Mouse (Mus musculus) liver, postnatal 0 days (tissue): ENCODE data around the gene Gpr3. TPM values are rescaled to one million over a fixed set of nuclear protein-coding genes. Genes with fewer than 3 reads are reported as not detected.

ENCODE experiments used
- ATAC-seq: fragments of 200-750 bp; cut with Nextera tagmentation; 2 replicates; pipeline ENCODE4 v1.8.0; 2017; ENCODE audit warnings: mild to moderate bottlenecking, moderate library complexity
- DNase-seq: peaks from one replicate; pipeline ENCODE4 v3.0.0-alpha.2; 2016
- H3K27ac ChIP-seq: fragments of 300-500 bp; sonication (generic); 2 replicates; pipeline ENCODE4 v1.5.1; 2014; ENCODE audit warnings: antibody characterized with exemption, moderate library complexity, mild to moderate bottlenecking, low read depth
- H3K27me3 ChIP-seq: fragments of 300-500 bp; sonication (generic); 2 replicates; pipeline ENCODE4 v1.6.1; 2014; ENCODE audit warnings: low read length, control low read depth, mixed read lengths; ENCODE audit not compliant: insufficient read depth
- H3K36me3 ChIP-seq: fragments of 300-500 bp; sonication (generic); replicated peaks from 2 replicates; pipeline ENCODE4 v1.6.1; 2014; ENCODE audit warnings: mild to moderate bottlenecking, control low read depth, low read length, moderate library complexity, mixed read lengths; ENCODE audit not compliant: insufficient read depth
- H3K4me1 ChIP-seq: fragments of 300-500 bp; sonication (generic); 2 replicates; pipeline ENCODE4 v1.6.1; 2014; ENCODE audit warnings: antibody characterized with exemption, mild to moderate bottlenecking, control low read depth; ENCODE audit not compliant: insufficient read depth
- H3K4me2 ChIP-seq: fragments of 300-500 bp; sonication (generic); 2 replicates; pipeline ENCODE4 v1.6.1; 2014; ENCODE audit warnings: low read depth, mild to moderate bottlenecking, low read length, moderate library complexity, mixed read lengths
- H3K4me3 ChIP-seq: fragments of 300-500 bp; sonication (generic); 2 replicates; pipeline ENCODE4 v1.5.1; 2014; ENCODE audit warnings: low read depth, low read length
- H3K9ac ChIP-seq: fragments of 300-500 bp; sonication (generic); replicated peaks from 2 replicates; pipeline ENCODE4 v1.6.1; 2014; ENCODE audit warnings: mild to moderate bottlenecking, moderate library complexity
- H3K9me3 ChIP-seq: fragments of 300-500 bp; sonication (generic); 2 replicates; pipeline ENCODE4 v1.6.1; 2016; ENCODE audit warnings: mild to moderate bottlenecking, control low read depth, low read length, mixed read lengths
- CTCF ChIP-seq: sonication (generic); IDR thresholded peaks from 2 replicates; pipeline ENCODE4 v1.5.1; 2016; ENCODE audit warnings: antibody characterized with exemption, low read depth
- EP300 ChIP-seq: IDR thresholded peaks from 2 replicates; pipeline ENCODE4 v1.6.1; 2016; ENCODE audit warnings: antibody characterized with exemption, low read depth, mild to moderate bottlenecking
- WGBS: fragments of 180-500 bp; shearing (Covaris S2); extraction: QIAGEN DNeasy Blood & Tissue Kit; methylation state at CpG from one replicate; pipeline ENCODE4 v1.1.7; 2014; ENCODE audit not compliant: insufficient replicate concordance; 5-methylcytosine and 5-hydroxymethylcytosine counted together
- polyA plus RNA-seq: library from polyadenylated mRNA; unstranded; fragments of >200 nt; fragmentation: Nextera tagmentation; extraction: Ambion mirVana; gene quantifications from 2 replicates; pipeline ENCODE4 v1.2.1, GENCODE M21; 2015

Gene Gpr3
- polyA plus RNA-seq, 1 experiment from 2014 or later, result not detected

DNA sequence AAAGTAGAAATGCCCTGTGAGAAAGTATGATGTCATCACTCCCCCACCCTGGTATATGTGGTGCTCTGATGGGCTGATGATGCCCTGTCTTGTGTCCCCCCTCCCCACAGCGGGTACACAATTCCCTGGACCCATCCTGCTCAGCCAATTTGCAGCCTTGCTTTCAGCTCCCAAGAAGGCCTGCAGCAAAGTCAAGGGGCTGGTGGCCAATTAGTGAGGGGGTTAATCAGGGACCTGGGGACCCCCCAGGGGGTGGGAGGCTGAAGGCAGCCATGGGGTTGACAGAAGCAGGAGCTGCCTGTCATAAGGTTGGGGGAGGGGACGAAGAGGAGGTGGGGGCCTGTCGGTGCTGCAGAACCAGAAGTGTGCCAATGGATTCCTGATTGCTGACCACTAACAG lies 8.7 kb downstream of the Gpr3 start:
- H3K27ac ChIP-seq, result no peak overlapping the region
- no peak for TF ChIP-seq CTCF
- no peak for TF ChIP-seq EP300
- peaks cover 16% of the 10 kb centered on the region for H3K4me1 ChIP-seq
- H3K36me3 ChIP-seq, result no peaks in the 10 kb centered on the region
- no peak overlapping the region for H3K4me3 ChIP-seq
- no peak overlapping the region for H3K9ac ChIP-seq
- no peak for DNase-seq
- H3K27me3 ChIP-seq, result 0 out of 2 replicates have a peak, but pooled peaks cover 2% of the 10 kb centered on the region
- H3K4me2 ChIP-seq, result no peak overlapping the region
- no peaks in the 10 kb centered on the region for H3K9me3 ChIP-seq
- no peak for ATAC-seq
- 50% methylated on average over 3 of the region's 3 CpGs for WGBS

DNA sequence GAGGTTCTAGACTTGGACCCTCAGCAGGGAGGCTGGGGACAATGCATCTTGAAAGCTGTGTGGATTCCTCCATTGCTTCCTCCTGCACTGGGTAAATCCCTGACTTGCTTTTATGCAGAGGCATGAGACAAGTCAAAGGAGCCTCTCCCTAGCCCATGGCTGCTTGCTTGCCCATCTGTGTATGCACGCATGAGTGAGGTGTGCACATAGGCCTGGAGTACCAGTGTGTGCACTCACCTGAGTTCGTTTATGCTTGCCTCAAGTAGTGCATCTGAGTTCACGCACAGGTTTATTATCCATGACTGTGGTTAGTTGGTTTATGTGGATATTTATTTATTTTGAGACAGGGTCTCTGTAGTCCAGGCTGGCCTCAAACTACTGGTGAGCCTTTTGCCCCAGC lies 10.1 kb downstream of the Gpr3 start:
- DNase-seq (no peak), ATAC-seq (no peak)
- no peak overlapping the region for H3K9ac ChIP-seq
- 84% methylated on average over 3 of the region's 3 CpGs for WGBS
- no peaks in the 10 kb centered on the region for H3K9me3 ChIP-seq
- 0 out of 2 replicates have a peak, but pooled peaks cover 2% of the 10 kb centered on the region for H3K36me3 ChIP-seq
- H3K4me3 ChIP-seq, result no peak overlapping the region
- peaks cover 25% of the 10 kb centered on the region for H3K4me1 ChIP-seq
- TF ChIP-seq CTCF, result no peak
- TF ChIP-seq EP300, result no peak
- no peak overlapping the region for H3K4me2 ChIP-seq
- no peaks in the 10 kb centered on the region for H3K27me3 ChIP-seq
- H3K27ac ChIP-seq, result no peak overlapping the region

DNA sequence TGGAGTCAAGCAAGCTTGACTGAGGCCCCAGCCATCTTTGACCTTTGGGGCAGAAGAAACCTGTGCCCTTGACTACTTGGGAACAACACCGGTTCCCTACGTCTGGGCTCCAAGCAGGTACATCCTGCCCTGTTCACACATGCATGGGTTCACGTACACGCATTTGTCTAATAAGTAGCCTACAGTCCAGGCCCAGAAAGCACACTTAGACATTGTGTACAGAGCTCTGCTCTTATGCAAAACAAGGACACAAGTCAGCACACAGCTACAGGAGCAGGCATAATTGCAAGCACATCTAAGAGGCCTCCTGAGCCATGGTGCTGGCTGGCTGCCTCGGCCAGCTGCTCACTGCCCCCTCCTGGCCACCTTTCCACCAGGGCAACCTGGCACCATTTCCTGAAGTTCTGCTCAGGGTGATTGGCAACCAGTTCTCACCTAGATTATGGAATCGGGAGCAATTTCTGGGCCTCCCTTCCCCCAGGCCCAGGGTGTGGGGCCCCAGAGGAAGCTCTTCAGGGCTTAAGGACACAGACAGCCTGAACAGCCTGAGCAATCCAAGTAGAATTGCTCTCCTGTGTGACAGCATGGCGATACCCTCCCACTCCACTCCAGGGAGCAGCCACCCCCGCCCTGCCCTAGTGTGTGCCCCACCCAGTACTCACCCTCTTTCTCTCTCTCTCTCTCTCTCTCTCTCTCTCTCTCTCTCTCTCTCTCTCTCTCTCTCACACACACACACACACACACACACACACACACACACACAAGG lies 11.1 kb downstream of the Gpr3 start:
- ATAC-seq (peak; percentile 45), DNase-seq (peak; percentile 74)
- Histone ChIP-seq H3K4me2 (no peak overlapping the region), H3K27me3 (no peaks in the 10 kb centered on the region), H3K27ac (0 out of 2 replicates have a peak overlapping the region, but pooled peaks have one; percentile 23), H3K4me1 (peaks cover 27% of the 10 kb centered on the region), H3K9ac (no peak overlapping the region), H3K4me3 (no peak overlapping the region), H3K36me3 (peaks cover 11% of the 10 kb centered on the region), H3K9me3 (no peaks in the 10 kb centered on the region)
- TF ChIP-seq CTCF, result peak; percentile 84
- TF ChIP-seq EP300, result no peak
- 61% methylated on average over 8 of the region's 8 CpGs for WGBS

DNA sequence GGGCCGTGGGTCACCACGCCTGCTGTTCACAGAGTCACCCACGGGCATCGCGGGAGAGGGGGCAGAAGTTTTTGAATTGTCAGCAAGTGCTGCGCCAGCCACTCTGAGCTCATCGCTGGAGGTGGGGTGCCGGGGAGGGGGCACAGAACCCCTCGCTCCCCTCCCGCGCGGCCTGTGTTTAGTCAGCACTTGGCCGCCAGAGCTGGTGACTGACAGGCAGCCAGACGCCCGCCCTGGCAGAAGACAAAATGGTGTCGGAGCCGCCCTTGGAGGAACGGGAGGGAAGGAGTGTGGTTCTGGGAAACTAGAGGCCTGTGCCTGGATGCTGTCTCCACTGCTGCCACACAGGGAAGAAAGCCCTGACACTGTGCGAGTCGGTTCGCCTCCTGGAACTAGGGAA lies 12.0 kb downstream of the Gpr3 start:
- Histone ChIP-seq H3K4me2 (no peak overlapping the region), H3K4me3 (no peak overlapping the region), H3K9ac (no peak overlapping the region), H3K4me1 (peaks cover 27% of the 10 kb centered on the region), H3K27ac (no peak overlapping the region), H3K27me3 (no peaks in the 10 kb centered on the region), H3K9me3 (no peaks in the 10 kb centered on the region), H3K36me3 (peaks cover 20% of the 10 kb centered on the region)
- no peak for ATAC-seq
- no peak for TF ChIP-seq CTCF
- TF ChIP-seq EP300, result no peak
- no peak for DNase-seq
- 67% methylated on average over 21 of the region's 21 CpGs for WGBS

DNA sequence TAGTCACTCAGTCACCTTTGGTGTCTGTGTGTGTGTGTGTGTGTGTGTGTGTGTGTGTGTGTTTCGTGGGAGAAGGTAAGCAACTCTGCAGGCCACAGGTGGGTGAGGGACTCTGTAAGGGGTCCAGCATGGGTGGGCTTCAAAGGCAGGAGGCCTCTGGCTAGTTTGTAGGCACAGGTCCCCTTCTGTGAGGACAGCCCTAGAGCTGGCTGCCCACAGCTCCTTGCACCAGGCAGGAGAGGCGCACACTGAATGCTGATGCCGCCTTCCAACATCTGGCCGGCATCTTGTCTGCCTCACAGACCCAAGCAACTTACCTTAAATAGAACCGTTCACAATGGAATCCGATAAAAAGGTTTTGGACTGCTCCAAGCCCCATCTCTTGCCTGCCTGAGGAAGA lies 12.6 kb downstream of the Gpr3 start:
- Histone ChIP-seq H3K36me3 (peaks cover 26% of the 10 kb centered on the region), H3K9ac (no peak overlapping the region), H3K27ac (no peak overlapping the region), H3K9me3 (no peaks in the 10 kb centered on the region), H3K27me3 (no peaks in the 10 kb centered on the region), H3K4me2 (no peak overlapping the region), H3K4me1 (peaks cover 27% of the 10 kb centered on the region), H3K4me3 (no peak overlapping the region)
- no peak for DNase-seq
- 79% methylated on average over 6 of the region's 6 CpGs for WGBS
- no peak for ATAC-seq
- no peak for TF ChIP-seq CTCF
- no peak for TF ChIP-seq EP300

DNA sequence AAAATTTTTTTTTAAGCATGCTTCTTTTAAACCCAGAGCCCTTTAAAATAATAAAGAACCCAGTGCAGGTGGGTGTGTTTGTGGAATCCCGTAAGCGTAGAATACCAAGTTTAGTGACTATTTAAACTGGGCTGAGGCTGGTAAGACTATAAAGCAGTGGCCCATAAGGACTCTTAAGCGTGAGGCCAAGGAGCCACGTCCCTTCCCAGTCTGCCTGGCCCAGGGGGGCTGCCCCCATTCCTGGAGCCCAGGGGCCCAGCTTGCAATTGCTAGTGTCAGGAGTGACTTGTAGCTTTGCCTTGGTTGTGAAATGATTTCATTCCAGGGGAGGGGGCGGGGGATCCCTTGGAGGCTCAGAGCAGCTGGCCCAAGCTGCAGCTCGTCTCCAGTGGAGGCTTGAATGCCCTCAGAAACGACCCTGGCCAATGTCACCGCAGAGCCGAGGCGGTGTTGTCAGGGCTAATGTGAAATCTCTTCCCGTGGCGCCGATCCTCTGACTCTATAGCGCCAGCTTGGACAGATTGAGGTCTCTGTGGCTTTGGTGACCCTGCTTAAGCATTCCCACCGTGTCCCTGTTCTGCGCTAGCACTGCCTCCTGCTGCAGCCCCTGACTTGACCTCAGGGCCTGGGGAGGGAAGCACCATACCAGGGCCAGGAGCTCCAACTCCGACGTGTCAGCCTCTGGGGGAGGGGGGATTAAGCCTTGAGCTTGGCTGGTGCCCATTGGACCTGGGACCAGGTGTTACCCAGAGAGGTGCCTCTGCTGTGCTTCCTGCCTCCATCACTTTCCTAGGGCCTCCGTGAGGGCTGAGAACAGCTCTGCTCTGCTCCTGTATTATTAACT lies 13.8 kb downstream of the Gpr3 start:
- Histone ChIP-seq H3K27me3 (no peaks in the 10 kb centered on the region), H3K9me3 (no peaks in the 10 kb centered on the region), H3K36me3 (peaks cover 33% of the 10 kb centered on the region), H3K4me1 (peaks cover 27% of the 10 kb centered on the region), H3K27ac (peak overlapping the region; percentile 60; the same call in 1 of the 2 replicates), H3K9ac (no peak overlapping the region), H3K4me3 (no peak overlapping the region), H3K4me2 (no peak overlapping the region)
- WGBS, result 60% methylated on average over 19 of the region's 19 CpGs
- TF ChIP-seq EP300 (no peak), CTCF (no peak)
- no peak for ATAC-seq
- no peak for DNase-seq
